Mouse (Mus musculus) ovary, postnatal 14 days (tissue): Measurements from ENCODE around the gene Apoc4.

ENCODE experiments used
- DNase-seq: peaks from one replicate; pipeline ENCODE4 v3.0.0; 2022; ENCODE audit warnings: low spot score

Apoc4 gene

DNA sequence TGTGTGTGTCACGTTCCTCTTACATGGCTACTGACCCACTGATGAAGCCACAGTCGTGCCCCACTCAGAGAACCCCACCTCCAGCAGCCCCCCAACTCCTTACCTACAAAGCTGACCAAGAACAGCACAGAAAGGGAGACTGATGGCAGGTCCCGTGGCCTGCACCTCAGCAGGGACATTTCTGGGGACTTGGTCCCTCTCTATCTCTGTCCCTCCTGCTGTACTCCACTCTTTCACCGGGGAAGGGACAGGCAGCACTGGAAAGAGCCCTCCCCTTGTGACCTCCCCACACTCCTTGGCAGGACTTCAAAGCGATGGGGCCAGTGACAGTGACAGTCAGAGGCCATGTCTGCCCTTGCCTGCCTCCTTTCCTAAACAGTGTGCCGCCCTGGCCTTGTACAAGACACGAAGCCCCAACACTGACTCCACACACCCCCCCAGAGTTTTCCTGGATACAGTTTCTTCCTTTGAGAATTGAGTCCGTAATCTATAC, at the start of gene Apoc4, which contains the start of gene Gm44805:
Gene Apoc4, minus strand, starts transcription at position 278 of the 493 bp plus-strand sequence.
Gene Gm44805, minus strand, starts transcription at position 222 of the 493 bp plus-strand sequence.
- DNase-seq: no peak

DNA sequence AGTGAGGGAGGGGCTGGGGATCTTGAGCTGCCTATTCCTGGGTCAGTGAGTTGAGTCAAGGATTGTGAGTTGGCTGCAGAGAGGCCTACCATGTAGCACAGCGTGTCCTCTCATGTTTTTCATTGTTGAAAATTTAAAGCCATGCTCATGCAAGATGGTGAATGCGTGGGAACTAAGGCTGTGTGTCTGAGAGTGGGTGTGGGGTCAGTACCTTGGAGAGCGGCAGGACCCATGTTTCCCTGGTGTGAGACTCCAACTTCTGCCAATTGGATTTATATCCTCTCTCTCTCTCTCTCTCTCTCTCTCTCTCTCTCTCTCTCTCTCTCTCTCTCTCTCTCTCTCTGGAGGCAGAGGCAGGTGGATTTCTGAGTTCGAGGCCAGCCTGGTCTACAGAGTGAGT, 45.3 kb upstream of the Apoc4 start:
- DNase-seq: no peak

DNA sequence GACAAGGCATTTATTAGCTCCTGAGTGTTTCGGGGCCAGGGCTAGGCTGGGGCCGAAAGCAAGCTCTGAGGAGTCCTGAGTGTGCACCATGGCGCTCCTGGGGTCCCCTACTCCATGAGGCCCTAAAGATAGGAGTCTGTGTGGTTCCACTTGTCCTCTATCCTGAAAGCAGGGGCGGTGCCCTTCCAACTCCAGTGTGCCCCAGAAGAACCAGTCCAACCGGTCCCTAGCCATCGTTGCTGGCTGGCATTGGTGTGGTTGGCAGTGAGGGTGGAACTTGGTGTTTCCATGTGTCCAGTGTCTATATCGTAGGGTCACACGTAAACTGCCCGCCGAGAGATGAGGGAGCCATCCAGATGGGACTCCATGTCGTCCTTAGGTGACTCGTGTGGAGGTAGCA, 42.9 kb upstream of the Apoc4 start:
- no peak for DNase-seq

DNA sequence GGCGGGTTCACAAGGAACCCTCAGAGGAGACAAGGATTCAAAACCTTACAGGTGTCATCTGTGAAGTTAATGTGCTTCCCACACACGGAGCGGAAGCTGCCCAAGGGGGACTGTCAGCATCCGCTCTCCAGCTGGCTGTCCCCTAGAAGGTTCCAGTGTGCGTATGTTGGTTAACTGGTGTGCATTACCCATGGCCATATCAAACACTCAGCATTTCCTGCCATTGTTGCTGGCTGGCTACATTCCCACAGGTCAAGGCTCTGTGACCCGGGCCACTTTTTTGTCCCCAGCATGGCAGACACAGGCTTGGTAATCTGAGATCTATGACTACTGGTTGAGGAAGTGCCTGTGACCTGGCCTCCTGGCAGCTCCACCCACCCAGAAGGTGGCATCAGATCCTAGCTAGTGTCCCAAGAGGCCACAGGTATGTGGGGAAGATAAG, 41.5 kb upstream of the Apoc4 start:
- DNase-seq: no peak

DNA sequence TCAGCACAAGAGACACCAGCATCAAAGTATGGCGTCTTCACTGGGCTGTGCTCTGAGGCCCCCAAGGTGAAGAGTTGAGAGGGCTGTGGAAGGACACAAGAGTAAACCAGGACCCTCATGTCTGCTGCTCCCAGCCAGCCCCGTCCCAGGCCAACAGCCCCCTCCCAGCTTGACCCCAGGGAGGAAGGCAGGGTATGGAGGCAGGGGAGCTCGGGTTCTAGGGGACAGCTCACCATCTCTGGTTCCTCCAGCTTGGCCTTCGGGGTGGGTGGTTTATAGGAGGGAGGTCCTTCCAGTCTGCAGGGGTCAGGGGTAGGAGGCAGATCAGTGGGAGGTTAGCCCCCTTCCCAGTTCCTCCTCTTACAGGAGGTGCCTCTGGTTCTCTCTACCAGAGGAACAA, 37.9 kb upstream of the Apoc4 start:
- no peak for DNase-seq

DNA sequence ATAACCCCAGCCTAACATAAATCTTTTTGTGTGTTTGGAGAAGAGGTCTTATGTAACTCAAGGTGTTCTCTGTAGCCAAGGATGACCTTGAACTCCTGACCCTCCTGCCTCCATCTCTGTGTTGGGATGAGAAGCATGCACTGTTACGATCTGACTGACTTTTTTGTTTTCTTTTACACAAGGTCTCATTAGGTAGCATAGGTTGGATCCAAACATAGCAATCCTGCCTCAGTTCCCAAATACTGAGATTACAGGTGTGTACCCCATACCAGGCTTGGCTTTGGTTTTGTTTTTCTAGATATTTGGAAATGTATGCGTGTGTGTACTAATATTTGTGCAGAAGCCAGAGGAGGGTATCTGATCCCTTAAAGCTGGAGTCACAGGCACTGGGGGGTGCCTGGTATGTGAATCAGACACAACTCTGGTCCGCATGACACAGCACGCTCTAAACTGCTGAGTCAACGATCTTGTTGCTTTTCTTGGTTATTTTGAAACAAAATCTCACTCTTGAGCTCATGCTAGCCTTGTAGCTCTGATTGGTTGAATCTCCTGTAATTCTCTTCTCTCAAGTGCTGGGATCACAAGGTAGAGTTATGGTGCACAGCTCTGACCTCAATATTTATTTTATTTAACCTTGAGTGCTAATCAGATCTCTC, 37.1 kb upstream of the Apoc4 start:
- DNase-seq: no peak

DNA sequence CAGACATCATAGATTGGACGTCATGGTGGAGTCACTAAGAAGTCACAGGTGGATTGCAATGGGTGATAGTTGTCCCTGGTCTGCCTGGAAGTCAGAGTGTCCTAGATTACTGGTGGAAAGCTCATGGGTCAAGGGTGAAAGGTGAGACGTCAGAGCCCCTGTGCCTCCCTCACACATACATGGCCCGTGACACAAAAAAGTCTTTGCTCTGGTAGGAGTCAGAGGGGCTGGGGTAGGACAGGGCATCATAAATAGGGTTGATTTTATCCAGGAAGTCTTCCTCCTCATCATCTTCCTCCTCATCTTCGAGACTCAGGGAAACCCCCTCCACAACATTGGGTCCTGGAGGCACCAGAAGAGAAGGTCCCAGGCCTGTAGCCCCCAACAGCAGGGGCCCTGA, 36.1 kb upstream of the Apoc4 start:
- no peak for DNase-seq

DNA sequence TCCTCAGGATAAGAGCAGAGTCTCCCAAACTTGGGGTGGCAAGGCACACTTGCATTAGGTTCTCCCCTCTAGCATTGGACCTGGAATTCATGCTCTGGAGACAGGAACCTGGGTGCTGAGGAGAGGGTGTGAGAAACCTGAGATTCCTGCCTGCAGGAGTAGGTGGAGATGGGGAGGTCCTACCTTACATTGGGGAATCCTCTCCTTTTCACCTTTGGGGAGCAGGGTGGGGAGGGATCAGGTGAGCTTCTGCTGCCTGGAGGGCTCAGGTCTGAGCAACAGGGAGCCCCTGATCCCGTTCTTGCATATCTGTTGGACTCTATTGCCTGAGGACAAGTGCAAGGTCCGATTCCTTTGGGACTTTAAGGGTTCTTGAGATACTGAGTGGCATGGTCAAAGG, 35.5 kb upstream of the Apoc4 start:
- no peak for DNase-seq

DNA sequence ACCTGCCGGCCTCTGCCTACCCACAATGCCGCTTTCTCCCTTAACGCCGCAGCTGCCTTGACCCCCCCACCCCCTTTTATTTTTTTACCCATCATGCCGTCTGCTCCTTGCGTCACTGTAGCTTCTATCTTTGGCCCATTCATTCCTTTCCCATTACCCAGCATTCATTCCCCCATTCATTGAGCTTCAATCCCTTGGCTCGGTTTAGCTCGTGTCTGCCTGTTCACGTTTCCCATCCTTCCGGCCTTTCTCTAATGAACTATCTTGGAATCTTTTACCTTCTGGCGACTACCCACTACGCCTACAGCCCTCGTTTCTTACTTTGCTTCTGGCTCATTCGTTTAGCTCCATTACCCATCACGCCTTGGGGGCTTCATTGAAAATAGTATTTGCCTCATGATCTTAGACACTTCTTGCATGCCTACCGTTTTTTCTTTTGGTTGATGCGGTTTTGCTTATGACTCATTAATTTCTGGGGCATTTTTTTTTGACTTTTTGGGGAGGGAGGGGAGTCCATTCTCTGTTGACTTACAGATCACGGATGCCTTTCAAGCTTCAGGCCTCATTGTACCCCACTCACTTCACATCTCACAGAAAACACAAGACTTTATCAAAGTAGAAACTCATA, 34.9 kb upstream of the Apoc4 start:
- no peak for DNase-seq

DNA sequence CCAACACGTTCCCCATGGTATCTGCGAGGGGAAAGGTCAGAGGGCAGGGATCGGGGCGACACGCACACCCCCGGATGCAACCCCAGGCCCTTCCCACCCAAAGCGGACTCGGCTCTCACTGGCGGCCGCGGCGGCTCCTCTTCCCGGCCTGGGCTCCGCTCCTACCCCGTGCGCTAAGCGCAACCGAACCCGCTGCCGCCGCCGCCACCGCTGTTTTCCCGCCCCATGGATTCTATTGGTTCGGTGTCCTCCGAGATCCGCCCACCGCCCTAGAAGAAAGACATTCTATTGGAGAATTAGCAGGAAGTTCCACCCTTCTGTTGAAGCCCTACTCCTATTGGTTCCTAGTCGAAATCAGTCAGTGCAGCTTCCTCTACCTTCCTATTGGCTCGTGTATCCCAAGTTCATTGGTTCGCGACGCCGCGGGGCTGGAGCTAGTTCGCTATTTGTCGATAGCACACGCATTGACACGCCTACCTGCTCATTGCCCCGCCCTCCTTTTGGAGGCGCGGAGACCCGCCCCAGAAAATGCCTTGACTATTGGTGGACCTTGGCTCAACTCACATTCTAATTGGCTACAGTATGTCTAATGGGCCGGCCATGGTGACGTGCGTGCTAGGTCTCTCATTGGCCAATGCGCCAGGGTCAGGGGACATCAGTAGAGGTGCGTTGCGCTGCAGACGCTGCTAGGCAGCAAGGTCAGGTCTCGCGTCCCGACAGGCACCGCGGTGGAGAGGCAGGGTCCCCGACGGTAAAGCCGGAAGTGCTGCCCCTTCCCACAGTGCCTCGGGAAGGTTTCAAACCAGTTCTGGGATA, 34.2 kb upstream of the Apoc4 start, which contains the start of gene Tomm40:
Gene Tomm40, minus strand, starts transcription at position 200 of the 816 bp plus-strand sequence.
- peak; percentile 91 for DNase-seq

DNA sequence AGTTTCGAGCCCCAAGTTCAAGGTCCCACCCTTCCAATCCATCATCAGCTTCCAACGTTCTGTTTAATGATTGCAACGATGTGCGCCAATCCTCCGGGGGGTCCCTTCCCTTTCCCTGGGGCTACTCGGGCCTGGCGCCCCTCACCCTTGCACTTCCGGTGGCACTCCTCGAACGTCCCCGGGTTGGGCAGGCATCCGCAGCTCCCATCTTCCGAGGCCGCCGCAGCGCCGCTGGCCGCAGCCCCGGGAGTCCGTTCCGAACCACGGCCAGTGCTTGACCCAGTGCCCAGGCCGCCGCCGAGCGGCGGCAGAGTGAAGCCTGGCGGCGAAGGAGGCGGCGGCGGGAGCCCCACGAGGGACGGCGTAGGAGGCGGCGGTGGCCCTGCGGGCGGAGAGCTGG, 33.6 kb upstream of the Apoc4 start:
- no peak for DNase-seq

DNA sequence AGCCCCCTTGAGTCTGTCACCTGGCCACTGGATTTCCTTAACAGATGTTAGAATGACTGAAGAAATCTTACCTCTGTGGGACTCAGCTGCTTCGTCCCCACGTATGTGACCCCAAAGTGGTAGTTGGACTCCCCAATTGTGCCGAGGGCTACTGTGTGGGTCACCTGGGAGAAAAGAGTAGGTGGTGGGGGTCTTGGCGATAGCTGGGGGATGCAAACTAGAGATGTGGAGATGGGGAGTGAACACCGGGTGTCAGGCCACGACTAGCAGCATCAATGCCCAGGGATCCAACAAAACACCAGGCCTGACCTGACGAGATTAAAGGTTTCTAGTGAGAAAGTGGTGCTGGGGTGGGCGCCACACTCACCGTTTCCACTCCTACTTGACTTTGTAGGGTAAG, 32.3 kb upstream of the Apoc4 start:
- no peak for DNase-seq

DNA sequence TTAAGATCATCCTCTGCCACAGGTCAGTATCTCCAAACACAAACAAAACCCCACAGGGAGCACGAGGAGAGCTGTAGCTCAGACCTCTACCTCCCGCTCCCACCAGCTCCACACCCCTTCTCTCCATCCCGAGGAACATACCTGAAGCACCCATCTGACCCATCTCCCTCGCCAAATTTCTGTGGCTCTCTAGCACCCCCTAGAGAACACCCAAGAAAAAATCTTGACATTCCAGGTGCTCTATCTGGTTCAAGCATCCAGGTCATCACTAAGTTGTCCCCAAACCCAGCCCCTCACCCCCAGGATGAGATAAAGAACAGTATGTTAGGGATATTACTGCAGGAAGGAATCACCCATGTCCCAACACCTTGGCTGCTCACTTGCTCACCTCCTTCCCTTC, 31.9 kb upstream of the Apoc4 start:
- no peak for DNase-seq

DNA sequence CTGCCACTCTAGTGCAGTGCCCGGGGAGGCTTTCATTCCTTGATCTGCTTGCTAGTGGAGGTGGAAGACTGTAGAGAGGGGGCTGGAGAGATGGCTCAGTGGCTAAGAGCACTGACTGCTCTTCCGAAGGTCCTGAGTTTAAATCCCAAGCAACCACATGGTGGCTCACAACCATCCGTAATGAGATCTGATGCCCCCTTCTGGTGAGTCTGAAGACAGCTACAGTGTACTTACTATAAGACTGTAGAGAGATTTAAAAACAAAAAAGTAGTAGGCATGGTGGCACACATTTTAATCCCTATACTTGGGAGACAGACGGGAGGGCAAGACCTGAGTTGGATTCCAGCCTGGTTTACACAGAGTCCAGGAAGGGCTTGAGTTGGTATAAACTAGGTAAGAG, 31.1 kb upstream of the Apoc4 start:
- DNase-seq: no peak

DNA sequence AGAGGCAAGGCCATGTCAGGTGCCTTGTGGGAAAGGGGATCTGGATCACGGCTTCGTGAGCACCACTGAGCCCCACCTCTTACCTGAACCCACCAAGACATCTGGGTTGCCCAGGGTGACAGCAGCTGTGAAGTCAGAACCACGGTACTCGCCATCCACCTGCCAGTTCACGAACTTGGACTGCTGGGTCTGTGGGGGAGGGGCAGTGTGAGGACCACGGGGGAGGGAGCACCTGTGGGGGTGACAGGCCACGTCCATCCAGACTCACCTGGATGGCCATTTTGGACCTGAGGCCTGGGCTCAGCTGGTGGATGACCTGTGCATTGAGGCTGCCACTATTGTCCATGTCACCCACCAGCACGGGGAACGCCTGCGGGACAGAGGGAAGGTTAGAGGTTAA, 29.4 kb upstream of the Apoc4 start:
- no peak for DNase-seq

DNA sequence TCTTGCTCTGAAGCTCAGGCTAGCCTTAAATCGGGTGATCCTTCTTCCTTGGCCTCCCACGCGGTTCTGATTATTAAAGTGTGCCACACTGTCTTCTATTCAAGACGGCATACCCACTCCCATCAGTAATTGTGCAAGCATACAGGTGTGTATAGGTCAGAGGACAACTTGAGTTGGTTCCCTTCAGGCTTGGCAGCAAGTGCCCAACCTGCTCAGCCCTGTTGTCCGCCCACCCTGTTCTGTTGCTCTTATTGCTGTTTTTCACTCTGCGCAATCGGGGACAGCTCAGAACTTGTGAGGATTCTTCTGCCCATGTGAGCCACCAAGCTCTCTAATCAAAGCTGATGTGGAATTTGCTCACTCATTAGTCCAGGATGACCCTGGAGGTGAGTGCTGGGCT, 24.0 kb upstream of the Apoc4 start:
- DNase-seq: no peak

DNA sequence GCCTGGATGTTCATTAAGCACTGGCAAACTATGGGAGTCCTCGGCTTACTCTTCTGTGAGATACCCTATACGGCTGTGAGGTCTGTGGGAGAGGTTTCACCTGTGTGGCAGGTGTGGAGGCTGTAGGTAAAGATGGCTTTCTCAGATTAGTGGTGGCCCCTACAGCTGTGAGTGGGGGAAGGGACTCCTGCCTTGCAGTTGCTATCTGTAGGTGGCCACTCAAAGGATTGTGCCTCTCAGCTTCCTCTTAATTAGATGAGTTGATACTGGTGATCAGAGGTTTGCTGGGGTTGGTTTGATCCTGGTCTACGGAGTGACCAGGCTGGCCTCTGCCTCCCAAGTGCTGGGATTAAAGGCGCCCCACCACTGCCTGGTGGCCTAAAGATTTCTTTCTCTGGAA, 23.2 kb upstream of the Apoc4 start:
- DNase-seq: no peak

DNA sequence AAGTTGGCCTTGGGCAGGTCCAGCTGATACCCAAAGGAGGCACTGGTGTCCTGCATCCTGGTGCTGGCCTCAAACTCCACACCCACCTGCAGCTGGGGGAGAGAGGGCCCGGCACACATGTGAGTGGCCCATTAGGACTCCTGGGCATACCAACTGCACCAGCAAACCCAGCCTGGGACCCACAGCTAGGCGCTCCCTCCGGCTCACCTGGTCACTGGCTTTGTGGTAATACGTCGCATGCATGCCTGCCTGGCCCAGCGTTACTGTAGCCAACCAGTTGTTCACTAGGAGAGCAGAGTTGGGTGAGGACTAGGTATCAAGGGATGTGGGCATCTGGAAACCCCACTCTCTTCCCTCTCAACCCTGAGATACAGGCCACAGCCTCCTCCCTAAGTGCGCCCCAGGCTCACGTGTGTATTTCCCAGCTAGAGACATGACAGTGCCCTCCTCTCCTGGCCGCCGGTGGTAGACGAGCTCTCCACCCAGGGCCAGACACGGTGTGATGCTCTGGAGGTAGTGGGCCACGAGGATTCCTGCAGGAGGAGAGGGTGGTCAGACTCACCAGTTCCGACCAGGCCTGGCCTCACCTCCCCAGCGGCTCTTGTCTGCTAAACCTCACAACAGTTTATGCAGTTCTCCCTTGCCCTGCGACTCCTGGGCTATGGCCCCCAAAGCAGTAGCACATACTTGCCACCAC, 21.7 kb upstream of the Apoc4 start:
- no peak for DNase-seq

DNA sequence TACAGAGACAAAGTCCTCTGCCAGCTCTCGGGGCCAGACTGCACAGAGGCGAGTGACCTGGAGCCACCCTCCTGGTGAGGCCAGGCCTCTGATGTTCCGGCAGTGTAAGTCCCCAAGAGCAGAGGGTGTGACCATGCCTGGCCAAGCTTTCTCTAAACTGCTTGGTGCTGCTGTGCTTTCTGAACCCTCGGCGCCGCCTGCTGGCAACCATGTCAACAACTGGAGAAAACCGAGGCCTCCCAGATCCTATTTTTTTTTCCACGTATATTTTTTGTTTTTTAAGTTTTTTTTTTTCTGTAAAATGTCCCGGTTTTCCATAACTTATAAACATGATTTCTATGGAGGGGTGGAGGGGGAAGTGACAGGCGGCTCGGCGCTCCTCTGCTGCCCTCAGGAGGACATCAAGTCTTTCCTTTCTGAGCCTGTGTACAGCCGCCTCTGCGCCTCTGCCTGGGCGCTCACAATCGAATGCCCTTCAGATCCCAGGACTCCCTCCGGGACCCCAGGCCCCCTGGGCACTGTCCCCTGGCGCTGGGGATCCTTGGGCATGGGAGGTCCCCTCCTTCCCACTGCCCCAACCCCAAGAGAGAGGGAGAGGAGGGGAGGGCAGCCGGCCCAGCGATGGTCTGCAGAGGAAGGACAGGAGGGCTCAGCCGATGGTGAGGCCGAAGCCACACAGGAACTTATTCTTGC, 19.9 kb upstream of the Apoc4 start:
- DNase-seq: peak; percentile 61

DNA sequence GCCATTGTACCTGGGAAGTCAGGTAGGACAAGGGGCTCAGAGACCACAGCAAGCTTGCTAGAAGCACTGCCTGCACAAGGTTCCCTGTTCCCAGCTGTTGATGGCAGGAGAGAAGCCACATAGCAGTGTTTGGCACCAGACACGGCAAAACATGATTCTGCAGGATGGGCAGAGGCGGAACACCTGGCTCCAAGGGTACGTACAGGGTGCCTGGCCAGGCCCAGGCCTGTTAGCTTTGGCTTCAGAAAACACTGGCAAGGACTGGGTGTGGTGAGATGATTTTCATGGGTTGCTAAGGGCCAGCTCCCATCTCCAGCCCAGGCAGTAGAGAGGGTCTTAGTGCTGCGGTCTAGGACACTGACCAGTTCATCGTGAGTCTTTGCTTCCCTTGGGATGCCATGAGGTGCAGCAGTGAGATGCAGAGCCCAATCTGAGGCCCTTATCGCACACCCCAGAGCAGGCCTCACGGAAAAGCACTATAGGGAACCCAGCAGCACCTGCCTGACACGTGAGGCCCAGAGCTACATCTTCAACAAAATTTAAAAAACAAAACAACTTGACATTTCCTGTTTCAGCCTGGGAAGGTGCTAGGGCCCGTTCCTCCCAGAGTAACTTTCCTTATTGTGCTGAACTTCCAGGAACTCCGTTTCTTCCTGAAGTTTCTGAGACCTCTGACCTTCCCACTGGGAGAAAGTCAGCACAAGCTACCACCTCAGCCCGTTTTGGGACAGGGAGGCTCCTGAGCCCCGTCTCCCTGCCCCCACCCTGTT, 19.2 kb upstream of the Apoc4 start:
- no peak for DNase-seq

DNA sequence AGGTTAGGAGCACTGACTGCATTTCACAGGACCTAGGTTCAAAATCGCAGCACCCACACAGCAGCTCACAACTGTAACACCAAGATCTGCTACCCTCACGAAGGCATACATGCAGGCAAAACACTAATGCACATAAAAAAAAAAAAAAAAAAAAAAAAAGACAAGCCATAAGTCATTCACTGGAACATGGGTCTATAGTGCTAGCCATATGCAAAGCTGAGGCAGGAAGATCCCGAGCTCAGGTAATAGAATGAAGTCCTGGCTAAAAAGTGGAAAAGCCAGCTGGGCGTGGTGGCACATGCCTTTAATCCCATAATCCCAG, 18.5 kb upstream of the Apoc4 start:
- DNase-seq: no peak
